Mouse (Mus musculus) testis, adult 2 months (tissue): ENCODE results near the gene Zfp518b. TPM values are rescaled to one million over a fixed set of nuclear protein-coding genes. Genes with fewer than 3 reads are reported as not detected.

Source experiments
- H3K27ac ChIP-seq: fragments of 200-500 bp; 2 replicates; pipeline ENCODE4 v1.5.1; 2012; ENCODE audit warnings: low read depth, low read length; ENCODE audit not compliant: control insufficient read depth, insufficient read depth
- H3K27me3 ChIP-seq: fragments of 200-500 bp; 2 replicates; pipeline ENCODE4 v1.6.1; 2012; ENCODE audit warnings: mild to moderate bottlenecking, low read length, moderate library complexity; ENCODE audit not compliant: control insufficient read depth, insufficient read depth
- H3K36me3 ChIP-seq: fragments of 200-500 bp; 2 replicates; pipeline ENCODE4 v1.6.1; 2012; ENCODE audit warnings: mild to moderate bottlenecking, low read length; ENCODE audit not compliant: control insufficient read depth, insufficient read depth
- H3K4me1 ChIP-seq: fragments of 200-500 bp; 2 replicates; pipeline ENCODE4 v1.6.1; 2012; ENCODE audit warnings: low read length; ENCODE audit not compliant: control insufficient read depth, insufficient read depth
- H3K4me3 ChIP-seq: fragments of 200-500 bp; 2 replicates; pipeline ENCODE4 v1.5.1; 2012; ENCODE audit warnings: low read depth, mild to moderate bottlenecking, low read length, moderate library complexity, mixed read lengths; ENCODE audit not compliant: control insufficient read depth
- CTCF ChIP-seq: fragments of 200-500 bp; IDR thresholded peaks from 2 replicates; pipeline ENCODE4 v1.5.1; 2012; ENCODE audit warnings: low read depth, mild to moderate bottlenecking, inconsistent platforms, low read length, moderate library complexity; ENCODE audit not compliant: control insufficient read depth, insufficient read depth, insufficient replicate concordance
- POLR2A ChIP-seq: fragments of 200-500 bp; IDR thresholded peaks from 2 replicates; pipeline ENCODE4 v1.6.1; 2012; ENCODE audit warnings: low read depth, mild to moderate bottlenecking, inconsistent platforms, low read length, moderate library complexity; ENCODE audit not compliant: control insufficient read depth
- polyA plus RNA-seq: library from polyadenylated mRNA; depleted of rRNA; stranded (reverse); fragments of >200 nt; gene quantifications from 2 replicates; pipeline ENCODE4 v1.2.3, GENCODE M21; 2012; rRNA removed

Gene Zfp518b
- polyA plus RNA-seq, 1 experiment, result 1.3 TPM

GRCm38 (mm10) chr5:38632463-38633449, 51.9 kb downstream of the Zfp518b start:
- no peaks in the 10 kb centered on the region for H3K36me3 ChIP-seq
- H3K4me3 ChIP-seq, result no peak overlapping the region
- H3K27me3 ChIP-seq, result no peaks in the 10 kb centered on the region
- no peaks in the 10 kb centered on the region for H3K4me1 ChIP-seq
- H3K27ac ChIP-seq, result no peak overlapping the region
- no peak for TF ChIP-seq CTCF
- no peak for TF ChIP-seq POLR2A

- Histone ChIP-seq H3K27me3 (no peaks in the 10 kb centered on the region), H3K36me3 (no peaks in the 10 kb centered on the region), H3K4me3 (no peak overlapping the region), H3K27ac (no peak overlapping the region), H3K4me1 (no peaks in the 10 kb centered on the region)
- TF ChIP-seq CTCF (no peak), POLR2A (no peak)
Observed at GRCm38 (mm10) chr5:38628023-38628422, 56.6 kb downstream of the Zfp518b start.

- TF ChIP-seq POLR2A (no peak), CTCF (no peak)
- Histone ChIP-seq H3K27me3 (no peaks in the 10 kb centered on the region), H3K4me3 (no peak overlapping the region), H3K4me1 (no peaks in the 10 kb centered on the region), H3K36me3 (no peaks in the 10 kb centered on the region), H3K27ac (no peak overlapping the region)
Observed at GRCm38 (mm10) chr5:38626883-38627282, 57.7 kb downstream of the Zfp518b start.

- Histone ChIP-seq H3K27me3 (no peaks in the 10 kb centered on the region), H3K4me3 (no peak overlapping the region), H3K4me1 (no peaks in the 10 kb centered on the region), H3K36me3 (no peaks in the 10 kb centered on the region), H3K27ac (no peak overlapping the region)
- TF ChIP-seq CTCF (no peak), POLR2A (no peak)
Observed at GRCm38 (mm10) chr5:38620783-38621182, 63.8 kb downstream of the Zfp518b start.

GRCm38 (mm10) chr5:38618908-38619307, 65.7 kb downstream of the Zfp518b start:
- Histone ChIP-seq H3K27ac (no peak overlapping the region), H3K4me1 (no peaks in the 10 kb centered on the region), H3K4me3 (no peak overlapping the region), H3K36me3 (no peaks in the 10 kb centered on the region), H3K27me3 (no peaks in the 10 kb centered on the region)
- TF ChIP-seq POLR2A (no peak), CTCF (no peak)

Other genes starting within 250 kb of the Zfp518b start
- gene Slc2a9, start 181.7 kb downstream of the Zfp518b start, polyA plus RNA-seq, result 0.19 and 0.43 TPM in 2 replicates
- gene Wdr1, start 121.6 kb downstream of the Zfp518b start, polyA plus RNA-seq, result 95.4 and 113 TPM in 2 replicates
- gene Clnk, start 192.0 kb upstream of the Zfp518b start, polyA plus RNA-seq, result 1.3 and 1.6 TPM in 2 replicates